Mouse (Mus musculus) testis, adult 2 months (tissue): ENCODE measurements around the gene Maml1. TPM values are rescaled to one million over a fixed set of nuclear protein-coding genes. Genes with fewer than 3 reads are reported as not detected.

ENCODE experiments used
- H3K27ac ChIP-seq: fragments of 200-500 bp; 2 replicates; pipeline ENCODE4 v1.5.1; 2012; ENCODE audit warnings: low read depth, low read length; ENCODE audit not compliant: control insufficient read depth, insufficient read depth
- H3K27me3 ChIP-seq: fragments of 200-500 bp; 2 replicates; pipeline ENCODE4 v1.6.1; 2012; ENCODE audit warnings: mild to moderate bottlenecking, low read length, moderate library complexity; ENCODE audit not compliant: control insufficient read depth, insufficient read depth
- H3K36me3 ChIP-seq: fragments of 200-500 bp; 2 replicates; pipeline ENCODE4 v1.6.1; 2012; ENCODE audit warnings: mild to moderate bottlenecking, low read length; ENCODE audit not compliant: control insufficient read depth, insufficient read depth
- H3K4me1 ChIP-seq: fragments of 200-500 bp; 2 replicates; pipeline ENCODE4 v1.6.1; 2012; ENCODE audit warnings: low read length; ENCODE audit not compliant: control insufficient read depth, insufficient read depth
- H3K4me3 ChIP-seq: fragments of 200-500 bp; 2 replicates; pipeline ENCODE4 v1.5.1; 2012; ENCODE audit warnings: low read depth, mild to moderate bottlenecking, low read length, moderate library complexity, mixed read lengths; ENCODE audit not compliant: control insufficient read depth
- CTCF ChIP-seq: fragments of 200-500 bp; IDR thresholded peaks from 2 replicates; pipeline ENCODE4 v1.5.1; 2012; ENCODE audit warnings: low read depth, mild to moderate bottlenecking, inconsistent platforms, low read length, moderate library complexity; ENCODE audit not compliant: control insufficient read depth, insufficient read depth, insufficient replicate concordance
- POLR2A ChIP-seq: fragments of 200-500 bp; IDR thresholded peaks from 2 replicates; pipeline ENCODE4 v1.6.1; 2012; ENCODE audit warnings: low read depth, mild to moderate bottlenecking, inconsistent platforms, low read length, moderate library complexity; ENCODE audit not compliant: control insufficient read depth
- polyA plus RNA-seq: library from polyadenylated mRNA; depleted of rRNA; stranded (reverse); fragments of >200 nt; gene quantifications from 2 replicates; pipeline ENCODE4 v1.2.3, GENCODE M21; 2012

The Maml1 gene
- polyA plus RNA-seq, 1 experiment = 4.2 TPM

DNA sequence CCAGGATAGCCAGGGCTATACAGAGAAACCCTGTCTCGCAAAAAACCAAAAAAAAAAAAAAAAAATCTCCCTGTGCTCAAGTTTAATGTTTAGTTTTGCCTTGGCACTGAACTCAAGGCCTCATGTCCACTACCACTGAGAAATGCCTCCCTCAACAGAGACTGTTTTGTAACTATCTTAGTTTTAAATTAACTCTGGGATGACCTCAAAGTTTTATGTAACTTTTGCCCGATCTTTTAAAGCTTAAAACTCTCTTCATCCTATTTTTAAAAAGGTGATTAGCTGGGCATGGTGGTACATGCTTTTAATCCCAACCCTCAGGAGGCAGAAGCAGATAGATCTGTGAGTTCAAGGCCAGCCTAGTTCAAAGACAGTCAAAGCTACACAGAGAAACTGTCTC is 11.3 kb upstream of the Maml1 start:
- no peaks in the 10 kb centered on the region; the same call in none of the 2 replicates for H3K36me3 ChIP-seq
- no peak overlapping the region for H3K27ac ChIP-seq
- H3K4me3 ChIP-seq = no peak overlapping the region
- TF ChIP-seq CTCF = no peak
- TF ChIP-seq POLR2A = no peak
- H3K27me3 ChIP-seq = no peaks in the 10 kb centered on the region
- no peaks in the 10 kb centered on the region for H3K4me1 ChIP-seq

DNA sequence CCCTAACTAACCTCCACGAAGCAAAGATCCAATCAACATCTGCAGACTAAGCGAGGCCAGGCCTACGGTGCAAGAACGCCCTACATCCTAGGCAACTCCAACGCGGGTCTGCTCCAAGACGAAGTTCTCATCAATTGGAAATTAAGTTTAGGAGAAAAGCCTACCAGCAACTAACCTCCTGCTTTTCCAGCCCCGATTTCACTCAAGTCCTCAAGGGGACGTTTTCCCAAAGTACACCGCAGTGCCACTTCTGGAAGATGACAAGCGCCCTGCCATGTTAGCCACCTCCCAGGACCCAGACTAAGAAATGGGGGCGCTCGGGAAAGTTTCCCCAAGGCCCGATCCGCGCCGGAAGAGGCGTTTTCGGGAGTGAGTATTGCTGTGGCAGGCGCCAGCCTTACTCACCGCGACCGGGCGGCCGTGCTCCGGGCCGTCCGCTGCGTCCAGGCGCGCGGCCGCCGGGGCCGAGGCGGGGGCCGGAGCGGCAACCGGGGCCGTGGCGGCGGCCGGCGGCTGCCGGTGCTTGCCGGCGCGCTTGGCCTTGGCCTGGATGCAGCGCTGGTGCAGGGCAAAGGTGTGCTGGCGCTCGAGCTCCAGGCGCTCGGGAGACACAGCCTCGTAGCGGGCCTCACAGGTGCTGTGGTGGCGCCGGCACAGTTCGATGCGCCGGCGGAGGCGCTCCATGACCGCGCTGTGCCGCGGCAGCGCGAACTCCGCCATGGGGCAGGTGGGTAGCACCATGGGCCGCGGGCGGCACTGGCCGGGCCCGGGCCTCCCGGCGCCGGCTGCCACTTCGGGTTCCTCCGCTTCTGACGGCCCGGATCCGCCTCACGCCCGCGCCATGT is 568 bp downstream of the Maml1 start:
- H3K4me3 ChIP-seq = peak overlapping the region; percentile 93
- H3K27me3 ChIP-seq = no peaks in the 10 kb centered on the region
- TF ChIP-seq CTCF = no peak
- no peak for TF ChIP-seq POLR2A
- no peaks in the 10 kb centered on the region; the same call in 1 of the 2 replicates for H3K4me1 ChIP-seq
- H3K27ac ChIP-seq = peak overlapping the region; percentile 88
- H3K36me3 ChIP-seq = peaks cover 2% of the 10 kb centered on the region

DNA sequence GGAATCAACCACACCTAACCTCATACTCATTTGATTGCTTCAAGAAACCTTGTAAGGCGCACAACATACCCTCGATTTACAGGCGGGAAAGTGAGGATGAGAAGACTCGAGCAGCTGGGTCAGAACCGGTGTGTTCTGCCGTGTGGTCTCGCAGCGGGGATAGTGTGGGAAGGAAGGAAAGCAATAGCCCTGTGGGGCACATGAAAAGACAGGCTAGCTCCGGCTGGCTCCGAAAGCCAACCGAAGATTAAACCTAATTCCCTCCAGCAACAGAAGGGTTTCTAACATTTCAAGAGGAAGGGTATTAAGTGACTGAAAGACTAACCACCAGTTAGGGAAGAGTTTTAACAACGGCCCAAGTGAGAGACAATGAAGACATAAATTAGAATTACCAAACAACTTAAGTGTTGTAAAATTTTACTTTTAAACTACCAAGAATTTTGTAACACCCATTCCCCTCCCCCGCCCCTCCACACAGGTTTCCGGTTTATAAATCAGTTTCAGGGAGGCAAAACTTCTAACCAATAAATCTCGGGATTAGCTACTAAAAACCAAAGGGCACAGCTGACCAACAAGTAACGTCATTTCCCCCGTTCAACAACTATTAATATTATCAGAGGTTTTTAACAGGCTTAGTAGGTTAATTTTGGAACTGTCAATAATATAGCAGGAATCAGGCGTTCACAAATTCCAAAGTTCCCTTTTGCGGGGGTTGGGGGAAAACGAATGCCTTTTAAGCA is 1.5 kb downstream of the Maml1 start:
- H3K4me1 ChIP-seq = no peaks in the 10 kb centered on the region; the same call in 1 of the 2 replicates
- no peaks in the 10 kb centered on the region for H3K27me3 ChIP-seq
- H3K27ac ChIP-seq = peak overlapping the region; percentile 88
- no peaks in the 10 kb centered on the region for H3K36me3 ChIP-seq
- H3K4me3 ChIP-seq = peak overlapping the region; percentile 93
- TF ChIP-seq CTCF (no peak), POLR2A (no peak)

DNA sequence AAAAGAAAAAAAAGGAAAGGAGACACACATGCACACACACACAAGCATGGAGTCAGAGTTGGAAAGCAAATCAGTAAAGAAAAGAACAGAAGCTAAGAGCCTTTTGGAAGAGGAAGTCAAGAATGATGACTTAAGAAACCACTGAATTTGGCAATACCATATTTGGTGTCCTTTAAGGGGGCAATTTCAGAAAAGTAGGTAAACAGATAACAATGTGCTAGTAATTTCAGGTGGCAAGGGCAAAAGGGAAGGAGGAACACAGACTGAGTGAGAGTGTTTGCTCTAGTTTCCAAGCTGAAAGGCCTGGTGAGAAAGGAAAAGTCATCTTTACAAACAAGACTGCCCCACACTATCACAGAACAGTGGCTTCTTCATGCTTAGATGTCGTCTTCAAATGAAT is 5.7 kb downstream of the Maml1 start:
- TF ChIP-seq CTCF = no peak
- TF ChIP-seq POLR2A = no peak
- Histone ChIP-seq H3K27ac (no peak overlapping the region), H3K27me3 (no peaks in the 10 kb centered on the region), H3K4me3 (no peak overlapping the region), H3K36me3 (no peaks in the 10 kb centered on the region), H3K4me1 (no peaks in the 10 kb centered on the region; the same call in 1 of the 2 replicates)

DNA sequence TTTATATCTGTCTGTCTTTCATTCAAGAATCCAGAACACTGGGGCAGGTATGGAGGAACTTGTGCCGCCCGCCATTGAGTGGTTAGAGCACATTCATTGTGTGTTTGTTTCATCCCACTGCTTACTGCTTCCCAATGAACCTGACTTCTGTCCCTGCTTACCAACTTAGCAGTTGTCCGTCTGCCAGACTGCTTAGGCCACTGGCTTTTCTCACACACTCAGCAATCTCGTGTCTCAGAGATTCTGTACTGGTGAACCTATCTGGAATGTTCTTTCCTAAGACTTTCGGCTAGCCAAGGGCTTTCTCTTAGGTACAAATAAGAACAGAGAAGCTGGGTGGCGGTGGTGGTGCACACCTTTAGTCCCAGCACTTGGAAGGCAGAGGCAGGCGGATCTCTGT is 6.4 kb downstream of the Maml1 start:
- H3K36me3 ChIP-seq = no peaks in the 10 kb centered on the region
- H3K27ac ChIP-seq = no peak overlapping the region
- TF ChIP-seq CTCF (no peak), POLR2A (no peak)
- H3K4me1 ChIP-seq = no peaks in the 10 kb centered on the region; the same call in 1 of the 2 replicates
- no peak overlapping the region for H3K4me3 ChIP-seq
- H3K27me3 ChIP-seq = no peaks in the 10 kb centered on the region

DNA sequence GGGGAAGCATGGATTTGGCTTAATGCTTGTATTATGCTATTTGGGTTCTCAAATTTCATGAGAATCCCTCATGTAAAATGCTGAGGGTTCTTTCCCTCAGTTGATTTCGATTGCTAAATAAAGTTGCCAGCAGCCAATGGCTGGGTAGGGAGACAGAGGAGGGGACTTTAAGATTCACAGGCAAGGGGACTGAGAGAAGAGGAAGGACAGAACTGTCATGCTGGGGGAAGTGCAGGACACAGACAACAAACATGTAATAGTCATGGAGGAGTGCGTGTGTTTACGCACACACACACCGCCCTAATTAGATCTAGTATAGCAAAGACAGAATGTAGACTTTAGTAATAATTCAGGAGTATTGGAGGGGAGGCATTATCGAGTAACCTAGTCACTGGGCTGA is 6.8 kb downstream of the Maml1 start:
- H3K4me3 ChIP-seq = no peak overlapping the region
- TF ChIP-seq CTCF = no peak
- TF ChIP-seq POLR2A = no peak
- no peak overlapping the region for H3K27ac ChIP-seq
- no peaks in the 10 kb centered on the region; the same call in 1 of the 2 replicates for H3K4me1 ChIP-seq
- no peaks in the 10 kb centered on the region for H3K36me3 ChIP-seq
- no peaks in the 10 kb centered on the region for H3K27me3 ChIP-seq

DNA sequence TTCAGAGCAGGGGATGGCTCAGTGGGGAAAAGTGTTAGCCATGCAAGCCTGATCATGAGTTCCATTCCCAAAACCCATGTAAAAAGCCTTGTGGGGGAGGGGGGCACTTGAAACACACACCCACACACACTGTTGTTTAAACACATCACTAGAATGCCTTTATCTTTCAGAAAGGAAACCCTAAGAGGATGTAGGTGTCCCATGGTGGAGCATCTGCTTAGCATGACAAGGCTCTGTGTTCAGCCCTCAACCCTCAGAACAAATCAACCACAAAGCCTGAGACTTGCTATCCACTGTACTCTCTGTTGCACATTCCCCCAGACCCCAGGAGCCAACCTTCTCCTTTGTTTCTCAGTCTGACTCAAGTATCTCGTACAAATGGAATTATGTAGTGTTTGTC is 12.1 kb downstream of the Maml1 start:
- TF ChIP-seq CTCF (no peak), POLR2A (no peak)
- Histone ChIP-seq H3K4me1 (no peaks in the 10 kb centered on the region), H3K36me3 (no peaks in the 10 kb centered on the region), H3K27me3 (no peaks in the 10 kb centered on the region), H3K4me3 (no peak overlapping the region), H3K27ac (no peak overlapping the region)
